Mouse (Mus musculus) G1E (cell line): ENCODE results near the gene Tnfrsf8.

Experiments
- CTCF ChIP-seq: IDR thresholded peaks from 2 replicates; pipeline ENCODE4 v1.5.1; 2012; ENCODE audit warnings: low read depth, low read length, inconsistent platforms, mixed read lengths
- GATA1 ChIP-seq: IDR thresholded peaks from 2 replicates; pipeline ENCODE4 v1.6.1; 2012; ENCODE audit warnings: borderline replicate concordance, low read length, inconsistent platforms, mixed read lengths
- POLR2AphosphoS5 ChIP-seq: IDR thresholded peaks from 2 replicates; pipeline ENCODE4 v1.6.1; 2012; ENCODE audit warnings: low read depth, low read length, inconsistent platforms; ENCODE audit not compliant: insufficient replicate concordance
- TAL1 ChIP-seq: conservative IDR thresholded peaks from 2 replicates; pipeline ENCODE4 v1.6.1; 2012; ENCODE audit warnings: low read depth, low read length, inconsistent platforms, mixed read lengths

- TF ChIP-seq GATA1 (no peak), CTCF (no peak), POLR2AphosphoS5 (no peak), TAL1 (no peak)
Observed at GRCm38 (mm10) chr4:145298846-145299245, 16.1 kb downstream of the Tnfrsf8 start.
